Mouse (Mus musculus) activated CD4-positive, CD25-positive, alpha-beta regulatory T cell, adult 9 weeks (primary cell): Measurements from ENCODE around the gene Cnih1. TPM values are rescaled to one million over a fixed set of nuclear protein-coding genes. Genes with fewer than 3 reads are reported as not detected.

Experiments used
- polyA plus RNA-seq: library from polyadenylated mRNA; unstranded; fragments of 100-300 nt; shearing (Covaris generic); gene quantifications from one replicate; pipeline ENCODE4 v1.2.1, GENCODE M21; 2017

Cnih1 gene
- polyA plus RNA-seq = 97.7 TPM

GRCm38 (mm10) chr14:46787787-46788504 is at the start of gene Cnih1:
Gene Cnih1 (minus strand): TSS chr14:46788411.

GRCm38 (mm10) chr14:46831837-46832333 is 43.7 kb upstream of the Cnih1 start, which contains the start of gene Cgrrf1:
Gene Cgrrf1 (plus strand): TSS chr14:46832125.

DNA sequence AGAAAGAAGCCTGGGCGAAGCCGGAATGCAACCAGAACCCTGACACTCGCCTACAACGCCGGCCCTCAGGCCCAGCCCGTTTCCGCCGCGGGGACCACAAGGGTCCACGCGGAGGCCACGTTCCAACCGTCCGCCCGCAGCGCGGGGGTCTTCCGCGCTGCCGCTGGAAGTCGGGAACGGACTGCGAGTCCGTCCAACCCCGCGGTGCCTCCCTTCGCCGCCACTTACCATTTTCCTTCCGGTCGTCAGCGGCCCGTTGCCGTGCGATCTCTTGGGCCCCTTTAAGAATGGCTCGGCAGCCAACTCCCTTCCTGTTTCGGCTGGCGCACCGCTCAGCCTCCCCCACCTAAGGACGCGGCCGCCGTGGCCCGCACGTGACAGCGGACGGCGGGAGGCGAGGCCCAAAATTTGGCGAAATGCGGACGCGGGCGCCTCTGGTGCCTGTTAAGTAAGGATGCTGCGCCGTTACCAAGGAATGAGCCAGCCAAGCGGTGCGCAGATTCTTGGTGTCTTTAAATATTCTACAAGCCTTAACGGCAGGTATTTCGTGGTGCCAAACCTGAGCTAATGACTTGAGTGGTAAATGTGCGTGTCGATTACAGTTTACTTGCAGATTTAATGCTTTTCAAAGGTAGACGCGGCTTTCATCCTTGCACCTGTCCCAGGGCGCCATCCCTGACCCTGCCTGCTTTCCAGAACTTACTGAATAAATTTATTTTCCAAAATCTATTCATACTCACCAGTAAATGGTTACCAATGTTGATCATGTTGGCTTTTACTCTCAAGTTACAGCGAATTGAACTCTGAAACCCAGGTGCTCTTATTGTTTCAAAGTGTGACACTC is 33.9 kb upstream of the Cnih1 start, which contains the start of gene Gmfb:
Gene Gmfb, minus strand, starts transcription at position 370 of the 844 bp plus-strand sequence.

DNA sequence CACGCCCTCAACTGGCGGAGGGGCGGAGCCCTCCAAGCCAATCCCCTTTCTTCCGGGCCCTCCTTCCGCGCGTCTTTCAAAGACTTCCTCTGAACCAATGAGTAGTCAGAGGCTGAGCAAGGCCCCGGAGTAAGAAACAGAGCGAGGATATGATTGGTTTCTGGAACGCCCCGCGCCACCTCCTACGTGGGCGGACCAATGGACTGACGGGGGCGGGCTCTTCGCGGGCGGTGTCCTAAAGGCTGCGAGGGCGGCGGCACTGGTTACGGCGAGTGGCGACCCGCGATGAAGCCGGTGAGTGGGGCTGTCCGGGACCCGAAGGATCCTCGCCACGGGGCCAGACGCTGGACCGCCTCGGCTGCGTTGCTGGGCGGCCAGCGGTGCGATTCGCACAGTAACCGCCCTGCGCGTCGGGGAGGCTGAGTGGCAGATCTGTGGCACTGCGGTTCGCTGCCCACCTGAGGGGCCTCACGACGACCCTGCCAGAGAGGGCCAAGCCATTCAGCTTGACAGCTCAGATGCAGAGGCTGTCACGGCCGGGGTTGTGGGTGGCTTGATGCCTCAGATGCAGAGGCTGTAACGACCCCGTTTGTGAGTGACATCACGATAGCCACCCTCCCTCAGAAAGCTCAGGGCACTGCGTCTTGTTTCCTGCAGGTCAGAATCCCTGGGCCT is 27.7 kb downstream of the Cnih1 start, which contains the start of gene Cdkn3:
Gene Cdkn3, plus strand, starts transcription at position 187 of the 675 bp plus-strand sequence.

Other genes starting within 250 kb of the Cnih1 start
- 6.1 TPM for gene Cdkn3, start 27.9 kb downstream of the Cnih1 start, polyA plus RNA-seq
- gene Gmfb, start 33.8 kb upstream of the Cnih1 start, polyA plus RNA-seq = 102 TPM
- 13.6 TPM for gene Cgrrf1, start 43.7 kb upstream of the Cnih1 start, polyA plus RNA-seq
- not detected for gene Samd4, start 94.4 kb upstream of the Cnih1 start, polyA plus RNA-seq